Mouse (Mus musculus): ENCODE measurements around the gene Ackr4. TPM values are rescaled to one million over a fixed set of nuclear protein-coding genes. Genes with fewer than 3 reads are reported as not detected.

The Ackr4 gene
- 1.0 TPM for polyA plus RNA-seq (2017; shearing (Covaris generic))

GRCm38 (mm10) chr9:104126833-104127232, at the start of gene Ackr4:
Ackr4 (minus strand) TSS chr9:104126933.

GRCm38 (mm10) chr9:104063244-104063961, 63.3 kb downstream of the Ackr4 start, which contains the start of gene Acad11:
Acad11 (plus strand) TSS chr9:104063377.

GRCm38 (mm10) chr9:104062430-104063243, 64.1 kb downstream of the Ackr4 start, which contains the start of gene Uba5:
Uba5 (minus strand) TSS chr9:104063134.

GRCm38 (mm10) chr9:104040362-104040761, 86.4 kb downstream of the Ackr4 start, which contains the start of gene Gm28305:
Gm28305 (plus strand) TSS chr9:104040662.

Other genes with a start within 250 kb of the Ackr4 start
- 0.27 TPM for gene Nphp3, start 124.4 kb downstream of the Ackr4 start, polyA plus RNA-seq (2017; shearing (Covaris generic))
- not detected for gene Gm28305, start 86.3 kb downstream of the Ackr4 start, polyA plus RNA-seq (2017; shearing (Covaris generic))
- gene Uba5, start 63.8 kb downstream of the Ackr4 start, polyA plus RNA-seq (2017; shearing (Covaris generic)), result 29.7 TPM
- gene Acad11, start 63.6 kb downstream of the Ackr4 start, polyA plus RNA-seq (2017; shearing (Covaris generic)), result 14.3 TPM
- gene Dnajc13, start 136.0 kb upstream of the Ackr4 start, polyA plus RNA-seq (2017; shearing (Covaris generic)), result 54.5 TPM
- gene Acpp, start 210.8 kb upstream of the Ackr4 start, polyA plus RNA-seq (2017; shearing (Covaris generic)), result 5.1 TPM